Mouse (Mus musculus): Measurements from ENCODE around the gene Trappc4. TPM values are rescaled to one million over a fixed set of nuclear protein-coding genes. Genes with fewer than 3 reads are reported as not detected.
A peak's percentile ranks its signal among the peaks of the same experiment; 100 is the strongest.
"Not testable (repeated sequence)": the region's sequence is repeated elsewhere in the genome, so short reads cannot be mapped to it uniquely, and the experiment has no call there.

Trappc4 gene
- polyA plus RNA-seq (2015; fragmentation: Nextera tagmentation; extraction: Ambion mirVana): 261 and 302 TPM in 2 replicates

DNA sequence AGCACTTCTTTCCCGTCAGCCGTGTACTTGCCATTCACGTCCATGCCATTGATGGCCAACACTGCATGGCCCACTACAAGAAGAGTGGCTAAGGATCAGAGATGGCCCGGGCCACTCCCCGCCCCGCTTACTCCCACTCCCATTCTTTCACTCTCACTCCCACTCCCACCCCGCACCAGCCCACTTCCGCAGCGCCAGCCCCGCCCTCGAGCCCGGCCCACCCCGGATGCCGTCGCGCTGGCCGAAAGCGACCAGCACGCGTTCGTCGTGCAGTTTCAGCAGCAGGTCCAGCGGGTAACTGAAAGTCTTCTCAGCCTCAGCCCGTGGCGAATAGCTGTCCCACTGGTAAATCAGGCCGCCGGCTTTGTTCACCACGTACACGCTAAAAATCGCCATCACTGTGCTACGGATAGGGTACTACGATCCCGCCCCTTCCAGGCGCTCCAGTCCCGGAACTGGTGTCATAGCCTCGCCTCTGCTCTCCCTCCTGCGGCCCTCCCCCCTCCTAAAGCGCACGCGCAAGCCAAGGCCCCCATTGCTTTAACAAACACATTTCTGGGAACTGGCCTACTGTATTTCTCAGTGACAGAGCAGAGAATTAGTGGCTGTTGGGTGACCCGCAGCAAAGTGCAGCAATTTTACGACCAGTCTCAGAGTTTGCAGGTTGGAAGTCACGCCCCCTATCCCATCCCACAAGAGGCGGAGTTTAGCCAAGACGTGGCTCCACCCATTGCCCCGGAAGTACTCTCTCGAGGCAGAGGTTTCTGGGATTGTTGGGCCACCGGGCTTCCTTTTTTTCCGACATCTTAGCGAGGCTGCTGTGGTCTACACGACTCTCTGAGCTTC is at the start of gene Trappc4, which contains the start of gene Rps25:
TSS of gene Trappc4 (minus strand) at position 695 of the 846 bp plus-strand sequence.
TSS of gene Rps25 (plus strand) at position 234 of the 846 bp plus-strand sequence.
- Histone ChIP-seq H3K4me2 (peak within 1 kb of the TSS; percentile 81), H3K27ac (replicated peaks) (peak within 1 kb of the TSS; percentile 96), H3K36me3 (peaks cover 64% of the 10 kb centered on the region), H3K9ac (replicated peaks) (peak within 1 kb of the TSS; percentile 89), H3K4me1 (peaks cover 43% of the 10 kb centered on the region), H3K9me3 (replicated peaks) (no peaks in the 10 kb centered on the region), H3K27me3 (replicated peaks) (no peaks in the 10 kb centered on the region), H3K4me3 (replicated peaks) (peak within 1 kb of the TSS; percentile 81)
- WGBS: under 1% methylated on average over 51 of the region's 51 CpGs
- peak; percentile 97 for ATAC-seq (ENCODE audit: low FRiP score)

DNA sequence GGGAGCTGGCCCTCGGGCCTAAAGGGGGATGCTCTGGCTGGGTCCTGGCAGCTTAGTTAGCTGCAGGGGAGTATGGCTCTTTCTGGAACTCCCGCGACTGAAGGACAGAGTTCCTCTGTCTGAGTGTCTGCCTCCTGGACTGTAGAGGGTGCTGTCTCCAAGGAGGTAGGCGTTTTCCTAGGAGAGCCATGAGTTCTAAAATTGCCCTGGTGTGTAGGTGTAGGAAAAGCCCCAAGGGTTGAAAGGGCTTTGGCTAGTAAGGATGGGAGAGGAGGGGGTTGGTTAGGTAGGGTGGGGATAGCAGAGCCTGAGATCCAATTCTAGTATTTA is 47.5 kb upstream of the Trappc4 start, which contains the start of gene Upk2:
TSS of gene Upk2 (minus strand) at position 86 of the 330 bp plus-strand sequence.
- Histone ChIP-seq H3K4me2 (peak within 1 kb of the TSS; percentile 9; the same call in 1 of the 2 replicates), H3K9me3 (replicated peaks) (no peaks in the 10 kb centered on the region), H3K4me3 (replicated peaks) (no peak within 1 kb of the TSS), H3K36me3 (no peaks in the 10 kb centered on the region), H3K27ac (replicated peaks) (no peak within 1 kb of the TSS), H3K9ac (replicated peaks) (no peak within 1 kb of the TSS), H3K4me1 (peaks cover 37% of the 10 kb centered on the region), H3K27me3 (replicated peaks) (peaks cover 13% of the 10 kb centered on the region; the same call in 1 of the 2 replicates)
- ATAC-seq (ENCODE audit: low FRiP score): no peak
- WGBS: 31% methylated on average over 4 of the region's 4 CpGs

DNA sequence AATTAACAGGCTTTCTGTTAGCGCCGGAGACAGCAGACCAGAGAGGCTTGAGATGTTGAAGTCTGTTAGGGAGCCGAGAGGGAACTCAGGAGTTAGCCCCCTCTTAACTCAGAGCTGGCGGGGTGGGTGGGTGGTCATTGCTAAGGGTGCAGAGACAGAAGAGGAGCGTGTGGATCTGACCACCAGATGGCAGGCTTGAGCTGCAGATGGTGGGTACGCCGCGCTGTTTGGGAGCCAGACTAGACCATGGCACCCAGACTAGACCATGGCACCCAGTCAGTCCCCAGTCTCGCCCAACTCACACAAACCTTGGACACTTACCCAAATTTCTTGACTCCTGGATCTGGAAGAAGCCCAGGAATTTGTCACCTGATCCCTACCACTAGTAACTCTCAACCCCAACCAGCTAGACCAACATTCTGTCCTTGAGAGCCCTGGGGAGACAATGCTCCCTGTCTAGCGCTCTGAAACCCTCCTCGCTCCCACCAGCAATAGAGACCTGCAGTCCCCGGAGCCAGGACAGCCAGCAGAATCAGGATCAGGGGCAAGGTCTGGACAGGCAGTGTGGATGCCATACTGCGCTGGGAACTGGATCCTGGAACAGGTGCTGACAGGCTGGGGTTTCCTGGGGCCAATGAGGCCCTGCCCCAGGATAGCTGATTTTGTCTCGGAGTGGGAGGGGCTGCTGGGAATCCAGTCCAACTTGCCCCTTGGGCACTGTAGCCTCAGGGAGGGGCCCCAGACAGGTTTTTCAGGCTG is 46.9 kb upstream of the Trappc4 start:
- Histone ChIP-seq H3K4me3 (replicated peaks) (no peak overlapping the region), H3K4me2 (peak overlapping the region; percentile 9; the same call in 1 of the 2 replicates), H3K27ac (replicated peaks) (no peak overlapping the region), H3K9ac (replicated peaks) (no peak overlapping the region), H3K4me1 (peaks cover 37% of the 10 kb centered on the region), H3K27me3 (replicated peaks) (peaks cover 13% of the 10 kb centered on the region; the same call in 1 of the 2 replicates), H3K9me3 (replicated peaks) (no peaks in the 10 kb centered on the region), H3K36me3 (no peaks in the 10 kb centered on the region)
- ATAC-seq (ENCODE audit: low FRiP score): peak; percentile 72
- 11% methylated on average over 14 of the region's 14 CpGs for WGBS

DNA sequence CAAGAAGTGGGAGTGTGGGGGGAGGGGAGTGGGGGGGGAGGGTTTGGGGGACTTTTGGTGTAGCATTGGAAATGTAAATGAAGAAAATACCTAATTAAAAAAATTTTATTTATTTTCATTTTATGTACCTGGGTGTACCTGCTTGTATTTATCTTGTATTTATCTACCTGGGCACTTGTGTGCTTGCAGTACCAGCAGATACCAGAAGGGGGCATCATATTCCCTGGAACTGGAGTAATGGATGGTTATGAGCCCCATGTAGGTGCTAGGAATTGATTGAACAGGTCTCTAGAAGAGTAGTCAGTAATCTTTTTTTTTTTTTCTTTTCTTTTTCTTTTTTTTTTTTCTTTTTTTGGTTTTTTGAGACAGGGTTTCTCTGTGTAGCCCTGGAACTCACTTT is 43.0 kb upstream of the Trappc4 start:
- no peaks in the 10 kb centered on the region for H3K9me3 ChIP-seq (replicated peaks)
- H3K4me1 ChIP-seq: peaks cover 10% of the 10 kb centered on the region
- no peak overlapping the region for H3K4me2 ChIP-seq
- no peak overlapping the region for H3K9ac ChIP-seq (replicated peaks)
- no peaks in the 10 kb centered on the region for H3K36me3 ChIP-seq
- peaks cover 13% of the 10 kb centered on the region; the same call in 1 of the 2 replicates for H3K27me3 ChIP-seq (replicated peaks)
- no peak for ATAC-seq (ENCODE audit: low FRiP score)
- no peak overlapping the region for H3K27ac ChIP-seq (replicated peaks)
- no peak overlapping the region for H3K4me3 ChIP-seq (replicated peaks)

DNA sequence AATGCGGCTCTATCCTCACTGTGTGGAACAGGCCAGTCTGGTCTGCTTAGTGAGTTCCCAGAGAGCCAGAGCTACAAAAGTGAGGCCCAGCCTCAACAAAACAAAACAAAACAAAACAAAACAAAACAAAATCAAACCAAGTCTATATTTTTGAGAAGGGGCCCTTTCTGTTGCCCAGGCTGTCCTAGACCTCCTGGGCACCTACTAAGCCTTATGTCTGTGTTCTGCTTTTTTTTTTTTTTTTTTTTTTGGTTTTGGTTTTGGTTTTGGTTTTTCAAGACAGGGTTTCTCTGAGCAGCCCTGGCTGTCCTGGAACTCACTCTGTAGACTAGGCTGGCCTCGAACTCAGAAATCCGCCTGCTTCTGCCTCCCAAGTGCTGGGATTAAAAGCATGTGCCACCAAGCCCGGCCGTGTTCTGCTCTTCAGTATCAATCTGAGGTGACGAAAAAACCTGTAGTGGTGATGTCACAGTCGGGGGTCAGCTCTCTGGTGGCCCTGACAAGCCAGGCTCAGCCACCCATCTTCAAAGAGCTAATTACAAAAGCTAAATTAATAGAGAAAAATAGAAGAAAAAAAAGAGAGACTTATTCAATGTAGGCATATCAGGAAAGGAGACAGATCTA is 37.1 kb upstream of the Trappc4 start:
- not testable (repeated sequence) for H3K4me2 ChIP-seq; H3K4me1 ChIP-seq; H3K27me3 ChIP-seq (replicated peaks); H3K9ac ChIP-seq (replicated peaks); H3K4me3 ChIP-seq (replicated peaks); ATAC-seq (ENCODE audit: low FRiP score); H3K9me3 ChIP-seq (replicated peaks); H3K36me3 ChIP-seq; H3K27ac ChIP-seq (replicated peaks)
- WGBS: 90% methylated on average over 7 of the region's 7 CpGs

DNA sequence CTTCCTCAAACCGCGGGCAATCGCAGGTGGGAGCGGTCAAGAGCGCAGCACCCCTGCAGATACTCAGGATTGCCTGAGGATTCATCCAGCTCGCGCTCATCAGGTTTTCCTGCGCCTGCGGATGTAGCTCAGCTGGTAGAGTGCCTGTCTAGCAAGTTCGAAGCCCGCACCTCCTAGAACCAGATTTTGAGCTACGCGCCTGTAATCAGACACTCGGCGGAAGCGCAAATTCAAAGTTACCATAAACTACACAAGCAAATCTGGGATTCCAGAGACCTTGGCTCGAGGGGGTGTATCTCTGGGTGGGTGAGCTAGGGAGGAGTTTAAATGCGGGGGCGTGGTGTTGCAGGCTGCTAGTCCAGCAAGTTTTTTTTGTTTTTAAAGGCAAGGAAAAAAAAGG is 33.6 kb upstream of the Trappc4 start, which contains the start of gene Foxr1:
TSS of gene Foxr1 (minus strand) at position 176 of the 400 bp plus-strand sequence.
- H3K9ac ChIP-seq (replicated peaks): no peak within 1 kb of the TSS
- no peaks in the 10 kb centered on the region for H3K36me3 ChIP-seq
- WGBS: 76% methylated on average over 19 of the region's 19 CpGs
- no peak for ATAC-seq (ENCODE audit: low FRiP score)
- H3K9me3 ChIP-seq (replicated peaks): no peaks in the 10 kb centered on the region
- H3K27ac ChIP-seq (replicated peaks): no peak within 1 kb of the TSS
- H3K4me1 ChIP-seq: no peaks in the 10 kb centered on the region
- H3K4me3 ChIP-seq (replicated peaks): no peak within 1 kb of the TSS
- no peak within 1 kb of the TSS for H3K4me2 ChIP-seq
- no peaks in the 10 kb centered on the region for H3K27me3 ChIP-seq (replicated peaks)

DNA sequence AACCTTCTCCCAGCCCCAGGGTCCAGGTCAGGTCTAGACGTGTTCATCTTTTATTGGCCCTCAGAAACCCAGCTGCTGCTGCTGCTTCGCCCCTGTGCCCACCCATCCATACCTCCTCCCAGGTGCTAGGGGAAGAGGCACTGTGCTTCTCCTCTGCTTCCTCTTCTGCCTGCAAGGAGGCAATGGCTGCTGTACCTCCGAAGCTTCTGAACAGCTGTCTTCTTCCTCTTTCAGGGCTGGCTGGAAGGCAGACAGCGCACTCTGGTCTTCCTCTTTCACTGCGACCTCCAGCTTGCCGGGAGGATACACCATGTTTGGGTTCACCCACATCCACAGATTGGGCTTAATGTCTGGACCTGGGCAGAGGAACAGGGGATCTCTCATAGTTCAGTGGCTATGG is 28.3 kb upstream of the Trappc4 start:
- Histone ChIP-seq H3K27ac (replicated peaks) (no peak overlapping the region), H3K9ac (replicated peaks) (no peak overlapping the region), H3K4me2 (no peak overlapping the region), H3K9me3 (replicated peaks) (no peaks in the 10 kb centered on the region), H3K36me3 (no peaks in the 10 kb centered on the region), H3K4me1 (0 out of 2 replicates have a peak, but pooled peaks cover 2% of the 10 kb centered on the region), H3K4me3 (replicated peaks) (no peak overlapping the region), H3K27me3 (replicated peaks) (no peaks in the 10 kb centered on the region)
- ATAC-seq (ENCODE audit: low FRiP score): no peak
- WGBS: 75% methylated on average over 6 of the region's 6 CpGs

DNA sequence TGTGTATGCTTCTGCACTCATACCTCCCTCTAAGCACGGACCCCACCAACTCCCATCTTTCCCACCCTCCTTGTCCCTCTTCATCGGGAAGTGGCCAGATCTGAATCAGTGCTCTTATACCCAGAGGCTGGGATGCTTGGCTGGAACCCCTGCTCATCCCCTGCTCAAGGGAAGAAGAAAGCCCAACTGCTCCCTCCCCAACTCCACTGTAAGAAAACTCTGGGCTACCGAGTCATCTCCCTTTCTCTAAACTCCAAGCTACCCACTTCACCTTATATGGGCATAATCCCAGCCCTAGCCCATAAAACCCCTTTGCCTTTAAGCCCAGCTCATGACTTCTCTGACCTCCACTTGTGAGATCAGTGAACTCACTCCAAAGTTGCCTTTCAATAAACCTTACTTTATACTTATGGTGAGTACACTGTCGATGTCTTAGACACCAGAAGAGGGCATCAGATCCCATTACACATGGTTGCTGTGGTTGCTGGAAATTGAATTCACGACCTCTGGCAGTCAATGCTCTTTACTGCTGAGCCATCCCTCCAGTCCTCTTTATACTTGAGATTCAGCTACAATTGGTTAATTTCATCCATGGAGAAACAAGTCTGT is 25.3 kb upstream of the Trappc4 start:
- ATAC-seq (ENCODE audit: low FRiP score): no peak
- Histone ChIP-seq H3K4me2 (no peak overlapping the region), H3K4me1 (0 out of 2 replicates have a peak, but pooled peaks cover 2% of the 10 kb centered on the region), H3K36me3 (no peaks in the 10 kb centered on the region), H3K4me3 (replicated peaks) (no peak overlapping the region), H3K9ac (replicated peaks) (no peak overlapping the region), H3K27me3 (replicated peaks) (no peaks in the 10 kb centered on the region), H3K9me3 (replicated peaks) (no peaks in the 10 kb centered on the region), H3K27ac (replicated peaks) (no peak overlapping the region)
- WGBS: 47% methylated on average over 5 of the region's 5 CpGs

DNA sequence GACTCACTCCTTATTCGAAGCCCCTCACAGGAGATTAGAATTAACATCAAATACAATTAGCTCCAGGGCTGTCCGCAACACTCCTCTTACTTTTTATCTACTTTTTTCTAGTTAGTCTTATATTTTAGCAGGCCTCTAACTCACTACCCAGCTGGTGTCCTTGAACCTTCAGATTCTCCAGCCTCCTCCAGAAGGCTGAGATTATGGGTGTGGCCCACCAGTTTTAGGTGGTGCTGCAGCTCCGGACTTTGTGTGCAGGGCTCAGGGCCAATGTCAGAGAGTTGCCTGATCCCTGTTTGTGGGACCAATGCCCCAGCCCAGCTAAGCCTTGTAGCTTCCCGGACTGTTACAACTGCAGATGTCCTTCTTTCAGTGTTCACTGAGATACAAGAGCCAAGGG is 16.2 kb upstream of the Trappc4 start:
- Histone ChIP-seq H3K36me3 (no peaks in the 10 kb centered on the region), H3K27ac (replicated peaks) (no peak overlapping the region), H3K4me1 (peaks cover 2% of the 10 kb centered on the region; the same call in 1 of the 2 replicates), H3K9me3 (replicated peaks) (no peaks in the 10 kb centered on the region), H3K27me3 (replicated peaks) (no peaks in the 10 kb centered on the region), H3K4me2 (no peak overlapping the region), H3K4me3 (replicated peaks) (no peak overlapping the region), H3K9ac (replicated peaks) (no peak overlapping the region)
- no peak for ATAC-seq (ENCODE audit: low FRiP score)
- WGBS: 91% methylated on average over 4 of the region's 4 CpGs

DNA sequence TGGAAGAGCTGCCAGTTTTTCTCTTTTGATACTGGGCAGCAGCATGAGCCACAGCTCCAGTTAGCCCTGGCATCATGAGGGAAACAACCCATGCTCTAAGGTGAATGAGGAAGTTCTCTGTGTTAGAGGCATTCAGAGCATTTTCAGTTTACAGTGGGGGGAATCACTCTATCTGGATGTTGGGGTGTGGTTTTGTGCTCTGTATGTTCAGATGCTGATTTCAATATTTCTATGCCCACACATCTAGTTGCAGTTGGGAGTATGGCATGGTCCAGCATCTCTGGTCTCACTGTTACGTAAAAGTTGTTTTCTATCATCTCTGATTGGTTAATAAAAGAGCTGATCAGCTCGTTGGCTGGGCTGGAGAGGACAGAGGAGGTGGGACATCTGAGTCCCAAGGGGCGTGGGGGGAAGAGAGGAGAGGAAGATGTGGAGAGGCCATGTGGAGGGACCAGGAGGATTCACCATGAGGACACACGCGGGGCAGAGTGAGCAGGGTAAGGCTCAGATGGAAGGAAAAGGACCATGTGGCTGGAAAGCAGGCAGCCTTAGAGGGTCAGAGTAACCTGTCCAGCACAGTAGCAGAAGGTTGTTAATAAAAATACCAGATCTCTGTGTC is 13.0 kb upstream of the Trappc4 start:
- H3K9ac ChIP-seq (replicated peaks): no peak overlapping the region
- WGBS: 85% methylated on average over 5 of the region's 5 CpGs
- no peak overlapping the region for H3K27ac ChIP-seq (replicated peaks)
- peaks cover 23% of the 10 kb centered on the region for H3K4me1 ChIP-seq
- ATAC-seq (ENCODE audit: low FRiP score): no peak
- no peaks in the 10 kb centered on the region for H3K27me3 ChIP-seq (replicated peaks)
- no peak overlapping the region for H3K4me2 ChIP-seq
- H3K9me3 ChIP-seq (replicated peaks): no peaks in the 10 kb centered on the region
- no peak overlapping the region for H3K4me3 ChIP-seq (replicated peaks)
- peaks cover 7% of the 10 kb centered on the region; the same call in 1 of the 2 replicates for H3K36me3 ChIP-seq

DNA sequence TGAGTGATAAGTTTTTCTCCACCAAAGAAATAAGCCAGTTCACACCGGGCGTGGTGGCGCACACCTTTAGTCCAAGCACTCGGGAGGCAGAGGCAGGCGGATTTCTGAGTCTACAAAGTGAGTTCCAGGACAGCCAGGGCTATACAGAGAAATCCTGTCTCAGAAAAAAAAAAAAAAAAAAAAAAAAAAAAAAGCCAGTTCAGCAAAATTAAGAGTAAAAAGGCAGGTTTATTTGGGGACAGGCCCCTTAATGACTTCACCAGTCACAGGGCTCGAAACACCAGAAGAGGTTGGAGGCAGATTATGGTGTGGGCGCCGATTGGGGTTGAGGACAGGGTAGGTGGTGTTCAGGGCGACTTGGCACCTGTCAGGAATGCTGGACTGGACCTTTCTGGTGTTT is 12.3 kb upstream of the Trappc4 start:
- H3K4me2 ChIP-seq; H3K27ac ChIP-seq (replicated peaks); H3K4me3 ChIP-seq (replicated peaks); H3K27me3 ChIP-seq (replicated peaks); ATAC-seq (ENCODE audit: low FRiP score); H3K9me3 ChIP-seq (replicated peaks); H3K9ac ChIP-seq (replicated peaks): not testable (repeated sequence)
- Histone ChIP-seq H3K4me1 (peaks cover 23% of the 10 kb centered on the region), H3K36me3 (peaks cover 10% of the 10 kb centered on the region; the same call in 1 of the 2 replicates)
- 97% methylated on average over 9 of the region's 9 CpGs for WGBS
